Mouse (Mus musculus): Measurements from ENCODE around the gene Arid1b. TPM values are rescaled to one million over a fixed set of nuclear protein-coding genes. Genes with fewer than 3 reads are reported as not detected.

Gene Arid1b
- total RNA-seq, 2 experiments from 2014 or later = 23.5 to 27.7 TPM

DNA sequence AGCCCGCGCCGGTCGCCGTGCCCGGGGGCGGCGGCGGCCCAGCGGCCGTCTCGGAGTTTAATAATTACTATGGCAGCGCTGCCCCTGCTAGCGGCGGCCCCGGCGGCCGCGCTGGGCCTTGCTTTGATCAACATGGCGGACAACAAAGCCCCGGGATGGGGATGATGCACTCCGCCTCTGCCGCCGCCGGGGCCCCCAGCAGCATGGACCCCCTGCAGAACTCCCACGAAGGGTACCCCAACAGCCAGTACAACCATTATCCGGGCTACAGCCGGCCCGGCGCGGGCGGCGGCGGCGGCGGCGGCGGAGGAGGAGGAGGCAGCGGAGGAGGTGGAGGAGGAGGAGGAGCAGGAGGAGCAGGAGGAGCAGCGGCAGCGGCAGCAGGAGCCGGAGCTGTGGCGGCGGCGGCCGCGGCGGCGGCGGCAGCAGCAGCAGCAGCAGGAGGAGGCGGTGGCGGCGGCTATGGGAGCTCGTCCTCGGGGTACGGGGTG lies 1.5 kb downstream of the Arid1b start:
- peak; percentile 85 to 89 for DNase-seq

- peak; percentile 62 to 71 for DNase-seq
Measured at GRCm38 (mm10) chr17:4996121-4996813, 2.1 kb downstream of the Arid1b start.

GRCm38 (mm10) chr17:4996814-4997549 lies 2.9 kb downstream of the Arid1b start:
- peak; percentile 48 to 66 for DNase-seq

DNA sequence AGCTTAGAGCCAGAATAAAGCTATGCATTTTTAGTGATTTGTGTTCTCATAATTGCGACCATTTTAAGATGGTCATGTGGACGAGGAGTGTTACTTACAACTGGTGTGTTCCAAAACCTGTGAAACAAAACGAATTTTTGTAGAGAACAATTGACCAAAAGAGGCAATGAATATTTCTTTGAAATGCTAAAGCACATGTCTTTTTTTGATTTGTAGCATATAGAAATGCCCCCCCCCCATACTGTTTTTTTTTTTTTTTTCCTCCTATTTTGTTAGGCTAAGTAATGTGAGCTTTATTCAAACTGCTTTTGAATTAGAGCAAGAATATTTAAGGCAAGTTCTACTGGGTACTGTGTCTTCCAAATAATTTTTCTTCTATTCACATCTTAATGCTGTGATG lies 3.8 kb downstream of the Arid1b start:
- DNase-seq = no peak

- no peak for DNase-seq
Measured at GRCm38 (mm10) chr17:4999256-4999655, 5.1 kb downstream of the Arid1b start.

- no peak for DNase-seq
Measured at GRCm38 (mm10) chr17:5000001-5000400, 5.9 kb downstream of the Arid1b start.

DNA sequence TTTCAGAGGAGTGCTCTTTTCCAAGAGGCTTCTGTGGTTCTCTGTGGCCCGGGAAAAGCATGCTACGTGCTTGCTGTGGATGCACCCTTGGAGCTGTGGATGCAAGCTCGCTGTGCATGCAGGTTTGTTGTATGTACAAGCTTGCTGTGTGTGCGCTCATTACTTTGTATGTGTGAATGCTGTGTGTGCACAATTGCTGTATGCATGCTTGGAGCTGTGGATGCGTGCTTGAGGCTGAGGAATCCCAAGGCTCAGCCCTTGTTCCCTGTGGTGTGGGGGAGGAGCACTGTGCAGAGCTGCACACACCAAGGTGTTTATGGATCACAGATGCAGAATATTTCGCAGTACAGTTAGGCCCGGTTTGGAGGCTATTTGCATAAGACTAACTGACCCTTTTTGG lies 6.7 kb downstream of the Arid1b start:
- no peak for DNase-seq

DNA sequence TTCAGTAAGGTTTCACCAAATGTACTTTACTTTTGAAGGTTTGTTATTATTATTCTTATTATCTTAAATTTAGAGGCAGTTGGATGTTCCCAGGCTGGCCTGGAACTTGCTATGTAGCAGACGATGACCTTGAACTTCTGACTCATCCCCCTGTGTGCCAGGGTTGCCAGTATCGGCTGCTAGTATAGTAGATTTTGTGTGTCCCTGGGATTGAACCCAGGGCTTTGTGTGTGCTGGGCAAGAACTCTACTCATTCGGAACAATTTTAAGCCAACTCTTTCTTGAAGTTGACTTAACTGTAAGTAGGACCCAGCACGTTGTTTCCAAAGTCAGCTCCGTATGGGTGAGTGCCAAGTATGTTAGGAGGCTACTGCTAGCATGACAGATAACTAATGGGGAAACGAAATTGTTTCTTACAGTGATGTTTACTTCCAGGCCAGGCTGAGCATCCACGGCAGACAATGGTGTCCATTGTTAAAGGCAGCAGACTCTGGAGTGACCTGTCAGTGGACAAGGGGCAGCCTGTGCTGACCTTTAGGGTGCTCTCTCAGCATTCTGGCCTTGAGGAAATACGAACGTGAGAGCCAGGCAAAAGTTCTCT lies 7.5 kb downstream of the Arid1b start:
- peak; percentile 59 to 61 for DNase-seq

DNA sequence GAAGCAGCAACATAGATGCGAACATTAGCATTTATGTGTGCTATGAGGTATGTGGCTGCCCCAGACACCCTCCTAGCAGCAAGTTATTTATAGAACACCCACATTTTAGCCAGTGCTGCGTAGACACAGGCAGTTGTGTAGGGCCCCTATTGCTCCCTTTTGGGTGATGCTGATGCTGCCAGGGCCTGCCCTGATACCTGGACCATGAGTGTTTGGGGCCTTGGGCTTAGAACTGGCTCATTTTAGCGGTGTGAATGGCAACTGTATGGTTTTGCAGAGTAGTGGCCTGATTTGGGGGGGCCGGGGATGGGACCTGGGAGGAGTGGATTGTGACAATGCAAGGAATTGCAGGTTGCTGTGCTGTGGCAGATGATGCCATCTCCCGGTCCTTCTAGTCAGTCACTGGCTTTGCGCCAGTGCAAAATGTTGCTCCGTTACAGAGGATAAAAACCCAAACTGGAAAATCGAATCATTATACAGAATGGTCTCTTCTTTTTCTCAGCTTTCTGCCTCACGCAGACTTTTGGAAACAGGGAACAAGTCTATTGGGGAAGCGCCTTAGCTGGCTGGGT lies 8.9 kb downstream of the Arid1b start:
- DNase-seq = peak in 1 of 2 experiments; percentile 35

GRCm38 (mm10) chr17:5004266-5004665 lies 10.1 kb downstream of the Arid1b start:
- DNase-seq = peak in 1 of 2 experiments; percentile 29

- no peak for DNase-seq
Measured at GRCm38 (mm10) chr17:5004706-5005105, 10.6 kb downstream of the Arid1b start.

DNA sequence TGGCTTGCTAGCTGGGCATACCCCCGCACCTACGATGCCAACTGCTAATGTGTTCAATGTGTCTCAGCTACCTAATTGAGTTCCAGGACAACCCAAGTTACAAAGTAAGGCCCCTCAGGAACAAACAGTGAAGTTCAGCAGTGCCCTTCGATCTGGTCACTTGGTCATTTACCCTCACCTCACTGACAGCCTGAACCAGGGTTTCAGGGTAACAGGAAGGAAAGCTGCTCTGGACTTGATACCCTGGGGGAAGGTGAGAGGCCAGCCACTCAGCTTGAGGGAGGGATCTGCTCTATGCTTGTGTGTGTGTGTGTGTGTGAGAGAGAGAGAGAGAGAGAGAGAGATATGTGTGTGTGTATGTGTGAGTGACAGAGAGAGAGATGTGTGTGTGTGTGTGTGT lies 11.2 kb downstream of the Arid1b start:
- DNase-seq = no peak

DNA sequence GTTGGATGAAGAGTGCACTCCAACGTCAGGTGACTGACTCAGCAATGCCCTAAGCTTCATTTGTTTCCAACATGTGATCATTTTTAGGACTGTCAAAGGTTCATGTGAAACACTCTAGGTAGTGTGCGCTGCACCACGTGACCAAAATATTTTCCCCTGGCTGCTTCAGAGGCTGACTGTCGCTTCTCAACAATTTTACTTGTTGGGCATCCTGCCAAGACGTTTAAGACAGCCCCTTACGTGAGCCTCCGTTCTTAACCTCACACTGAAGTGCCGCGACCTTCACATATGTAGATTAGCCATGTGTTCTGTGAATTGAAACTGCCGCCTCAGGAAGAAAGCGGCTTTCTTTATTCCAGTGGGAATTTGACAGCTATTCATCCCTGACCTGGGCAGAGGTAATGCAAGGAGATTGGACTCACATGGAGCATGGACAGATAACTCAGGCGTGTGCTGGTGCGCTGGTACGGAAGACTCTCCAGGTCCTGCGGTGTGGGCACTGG lies 13.1 kb downstream of the Arid1b start:
- peak; percentile 38 to 72 for DNase-seq

GRCm38 (mm10) chr17:5008236-5008635 lies 14.1 kb downstream of the Arid1b start:
- peak; percentile 46 to 66 for DNase-seq

GRCm38 (mm10) chr17:5008761-5009160 lies 14.6 kb downstream of the Arid1b start:
- DNase-seq = no peak

GRCm38 (mm10) chr17:5009526-5010260 lies 15.6 kb downstream of the Arid1b start:
- DNase-seq = no peak

DNA sequence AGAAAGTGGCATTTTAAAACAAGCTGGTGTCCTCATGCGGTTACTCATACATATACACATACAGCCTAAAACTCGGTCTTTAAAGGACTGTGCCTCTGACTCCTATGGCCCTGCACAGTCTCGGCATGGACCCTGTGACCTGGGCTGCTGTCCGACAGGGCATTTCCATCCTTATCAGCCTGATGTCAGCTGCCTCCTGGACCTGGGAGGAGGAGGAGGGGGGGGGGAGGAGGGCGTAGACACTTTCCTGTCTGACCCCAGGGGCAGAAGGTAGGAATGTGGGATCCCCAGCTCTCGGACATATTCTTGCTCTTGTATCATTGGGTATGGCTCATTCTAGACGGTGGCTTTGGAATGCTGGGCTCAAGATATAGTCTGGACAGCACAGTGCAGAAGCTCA lies 16.6 kb downstream of the Arid1b start:
- DNase-seq = no peak

GRCm38 (mm10) chr17:5012091-5012490 lies 18.0 kb downstream of the Arid1b start:
- no peak for DNase-seq

GRCm38 (mm10) chr17:5012517-5012916 lies 18.4 kb downstream of the Arid1b start:
- no peak for DNase-seq

- no peak for DNase-seq
Measured at GRCm38 (mm10) chr17:5014327-5014957, 20.3 kb downstream of the Arid1b start.

DNA sequence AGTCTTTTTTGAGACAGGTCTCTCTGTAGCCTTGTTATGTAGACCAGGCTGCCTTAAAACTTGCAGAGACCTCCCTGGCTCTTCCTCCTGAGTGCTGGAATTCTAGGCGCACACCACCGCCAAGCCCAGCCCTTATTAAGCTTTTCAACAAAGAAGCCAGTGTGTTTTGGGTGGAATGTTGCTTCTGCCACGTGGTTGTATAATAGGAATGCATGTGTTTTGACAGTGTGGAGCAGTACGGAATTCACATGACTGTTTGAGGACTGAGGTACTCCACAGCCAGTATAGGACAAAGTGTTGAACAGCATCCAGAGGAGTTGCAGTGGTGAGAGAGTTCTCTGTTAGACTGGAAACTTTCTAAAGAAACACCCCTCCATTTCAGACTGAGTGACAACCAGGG lies 22.3 kb downstream of the Arid1b start:
- DNase-seq = no peak
